Mouse (Mus musculus) liver, adult (tissue): ENCODE measurements around the gene Spats2.

Experiments used
- GATA4 ChIP-seq: IDR thresholded peaks from 2 replicates; pipeline ENCODE4 v1.6.1; 2014; ENCODE audit warnings: mild to moderate bottlenecking, low read length; ENCODE audit not compliant: insufficient replicate concordance

The Spats2 gene

DNA sequence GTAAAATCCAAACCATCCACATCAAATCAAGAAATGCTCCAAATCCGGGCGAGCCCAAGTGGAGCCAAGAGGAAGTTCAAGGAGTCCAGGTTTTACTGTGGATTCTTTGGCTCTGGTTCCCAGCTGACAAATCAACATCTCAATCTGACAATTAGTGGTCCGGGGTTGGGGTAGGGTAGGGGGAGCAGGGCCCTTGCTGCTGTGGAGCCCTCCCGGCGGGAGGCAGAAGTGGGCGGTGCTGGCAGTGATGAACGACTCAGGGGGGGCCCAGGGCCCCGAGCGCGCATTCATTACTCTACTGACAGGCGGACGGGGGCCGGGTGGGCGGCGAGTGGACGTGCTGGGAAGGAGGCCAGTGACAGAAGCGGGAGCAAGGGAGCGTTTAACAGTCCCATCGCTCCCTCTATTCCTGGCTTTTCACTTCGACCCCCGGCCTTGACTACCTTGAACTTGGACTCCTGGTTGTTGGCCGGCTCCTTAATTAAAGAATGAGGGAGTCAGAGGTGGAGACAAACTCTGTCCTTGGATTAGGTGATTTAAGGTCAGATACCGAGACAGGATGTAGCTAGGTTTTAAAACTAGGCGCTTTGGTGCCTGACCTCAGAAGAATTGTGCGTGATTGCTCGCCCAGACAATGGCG, 31.0 kb upstream of the Spats2 start:
- no peak for TF ChIP-seq GATA4

GRCm38 (mm10) chr15:99095356-99095755, 30.4 kb upstream of the Spats2 start:
- TF ChIP-seq GATA4: no peak

GRCm38 (mm10) chr15:99096061-99096793, 29.5 kb upstream of the Spats2 start:
- no peak for TF ChIP-seq GATA4

- TF ChIP-seq GATA4: no peak
These were observed 28.8 kb upstream of the Spats2 start for GRCm38 (mm10) chr15:99096831-99097500.

GRCm38 (mm10) chr15:99097840-99098492, 27.8 kb upstream of the Spats2 start:
- no peak for TF ChIP-seq GATA4

DNA sequence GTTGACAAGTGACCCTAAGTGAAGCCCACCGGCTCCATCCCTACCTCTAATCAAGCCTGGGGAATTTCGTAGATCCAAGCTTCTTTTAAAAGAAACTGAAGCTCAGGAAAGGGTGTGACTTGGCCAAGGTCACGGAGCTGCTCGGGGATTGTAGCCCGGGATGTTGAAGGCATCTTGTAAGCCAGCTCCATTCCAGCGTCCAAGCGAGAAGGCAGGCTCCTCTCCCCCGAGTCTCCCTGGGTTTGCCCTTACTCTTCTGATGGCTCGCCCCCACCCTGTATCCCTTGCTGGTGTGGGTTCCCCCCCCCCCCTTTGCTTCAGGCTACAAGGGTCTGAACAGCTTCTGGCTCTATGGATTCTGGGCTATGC, 27.2 kb upstream of the Spats2 start:
- TF ChIP-seq GATA4: no peak

- TF ChIP-seq GATA4: no peak
These were observed 26.6 kb upstream of the Spats2 start for GRCm38 (mm10) chr15:99099139-99099556.

DNA sequence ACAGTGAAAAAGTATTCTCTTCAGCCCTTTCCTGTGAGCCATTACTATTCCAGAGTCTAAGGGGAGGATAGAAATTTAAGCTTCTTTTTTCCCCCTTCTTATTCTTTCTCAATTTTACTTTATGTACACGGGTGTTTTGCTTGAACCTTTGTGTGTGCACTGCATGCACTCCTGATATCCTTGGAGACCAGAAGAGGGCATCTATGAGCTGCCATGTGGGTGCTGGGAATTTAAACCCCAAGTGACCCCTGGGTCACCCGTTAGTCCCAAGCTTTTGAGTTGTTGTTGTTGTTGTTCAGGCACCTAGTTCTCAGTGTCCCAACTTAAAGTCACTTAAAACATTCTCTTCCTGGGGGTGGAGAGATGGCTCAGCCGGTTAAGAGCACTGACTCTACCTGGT, 25.7 kb upstream of the Spats2 start:
- no peak for TF ChIP-seq GATA4

GRCm38 (mm10) chr15:99105238-99105637, 20.5 kb upstream of the Spats2 start:
- TF ChIP-seq GATA4: no peak

DNA sequence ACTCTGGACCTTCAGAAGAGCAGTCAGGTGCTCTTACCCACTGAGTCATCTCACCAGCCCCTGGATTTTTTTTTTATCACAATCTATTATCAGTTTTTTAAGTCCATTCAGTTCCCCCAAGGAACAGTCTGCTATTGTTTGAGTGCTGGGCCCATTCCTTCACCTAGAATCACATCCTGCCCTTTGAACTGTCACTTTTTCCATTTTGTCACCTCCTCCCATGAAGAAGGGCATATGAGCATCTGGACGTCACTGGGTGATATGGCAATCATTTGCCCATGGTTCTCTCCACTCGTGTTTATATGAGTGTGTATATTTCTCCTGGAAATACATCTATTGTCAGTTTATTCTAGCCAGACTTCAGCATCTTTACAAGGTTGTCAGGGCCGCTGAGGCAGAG, 17.9 kb upstream of the Spats2 start:
- no peak for TF ChIP-seq GATA4

GRCm38 (mm10) chr15:99111139-99111538, 14.6 kb upstream of the Spats2 start:
- no peak for TF ChIP-seq GATA4

- no peak for TF ChIP-seq GATA4
These were observed 13.9 kb upstream of the Spats2 start for GRCm38 (mm10) chr15:99111809-99112208.

- no peak for TF ChIP-seq GATA4
These were observed 12.8 kb upstream of the Spats2 start for GRCm38 (mm10) chr15:99112843-99113395.

- TF ChIP-seq GATA4: no peak
These were observed 12.2 kb upstream of the Spats2 start for GRCm38 (mm10) chr15:99113396-99113975.

- peak; percentile 27; the same call in 1 of the 2 replicates for TF ChIP-seq GATA4
These were observed 11.2 kb upstream of the Spats2 start for GRCm38 (mm10) chr15:99114312-99115064.

- TF ChIP-seq GATA4: no peak
These were observed 10.7 kb upstream of the Spats2 start for GRCm38 (mm10) chr15:99115065-99115423.
